Mouse (Mus musculus) limb, embryonic 10.5 days (tissue): ENCODE results near the gene Ncapd3. TPM values are rescaled to one million over a fixed set of nuclear protein-coding genes. Genes with fewer than 3 reads are reported as not detected.

Experiments used
- DNase-seq: peaks from one replicate; pipeline ENCODE4 v3.0.0-alpha.2; 2017; ENCODE audit warnings: low spot score
- H3K27ac ChIP-seq: fragments of 300-500 bp; sonication (generic); 2 replicates; pipeline ENCODE4 v1.5.1; 2016; ENCODE audit warnings: mild to moderate bottlenecking
- H3K27me3 ChIP-seq: fragments of 300-500 bp; sonication (generic); 2 replicates; pipeline ENCODE4 v1.6.1; 2016; ENCODE audit warnings: low read depth, mild to moderate bottlenecking; ENCODE audit not compliant: poor library complexity, severe bottlenecking
- H3K36me3 ChIP-seq: fragments of 300-500 bp; sonication (generic); 2 replicates; pipeline ENCODE4 v1.6.1; 2016; ENCODE audit warnings: mild to moderate bottlenecking, moderate library complexity
- H3K4me1 ChIP-seq: fragments of 300-500 bp; sonication (generic); 2 replicates; pipeline ENCODE4 v1.6.1; 2016
- H3K4me3 ChIP-seq: fragments of 300-500 bp; sonication (generic); 2 replicates; pipeline ENCODE4 v1.5.1; 2016; ENCODE audit warnings: mild to moderate bottlenecking, moderate library complexity
- H3K9me3 ChIP-seq: fragments of 300-500 bp; sonication (generic); replicated peaks from 2 replicates; pipeline ENCODE4 v1.6.1; 2016; ENCODE audit warnings: mild to moderate bottlenecking
- WGBS: fragments of 180-500 bp; shearing (Covaris S2); methylation state at CpG from one replicate; pipeline ENCODE4 v1.1.7; 2016; 5-methylcytosine and 5-hydroxymethylcytosine counted together
- polyA plus RNA-seq: library from polyadenylated mRNA; unstranded; fragments of >200 nt; fragmentation: Nextera tagmentation; extraction: Ambion mirVana; gene quantifications from 2 replicates; pipeline ENCODE4 v1.2.1, GENCODE M21; 2016

Ncapd3 gene
- polyA plus RNA-seq, 1 experiment from 2014 or later = 39.2 TPM

GRCm38 (mm10) chr9:27075812-27076211 lies 45.8 kb downstream of the Ncapd3 start:
- no peak overlapping the region for H3K4me3 ChIP-seq
- no peaks in the 10 kb centered on the region for H3K4me1 ChIP-seq
- peaks cover 96% of the 10 kb centered on the region for H3K36me3 ChIP-seq
- DNase-seq = no peak
- H3K9me3 ChIP-seq = no peaks in the 10 kb centered on the region
- H3K27ac ChIP-seq = no peak overlapping the region
- H3K27me3 ChIP-seq = no peaks in the 10 kb centered on the region

- H3K36me3 ChIP-seq = peaks cover 99% of the 10 kb centered on the region
Observed at GRCm38 (mm10) chr9:27086256-27086655, 56.3 kb downstream of the Ncapd3 start.

GRCm38 (mm10) chr9:27087402-27087801 lies 57.4 kb downstream of the Ncapd3 start:
- DNase-seq = no peak
- peaks cover 99% of the 10 kb centered on the region for H3K36me3 ChIP-seq
- no peaks in the 10 kb centered on the region for H3K9me3 ChIP-seq
- no peaks in the 10 kb centered on the region for H3K27me3 ChIP-seq
- WGBS = 95% methylated on average over 3 of the region's 3 CpGs
- no peak overlapping the region for H3K27ac ChIP-seq
- H3K4me1 ChIP-seq = no peaks in the 10 kb centered on the region
- no peak overlapping the region for H3K4me3 ChIP-seq

More at GRCm38 (mm10) chr9:27086256-27086655, 56.3 kb downstream of the Ncapd3 start:
- Histone ChIP-seq H3K4me3 (no peak overlapping the region), H3K27ac (no peak overlapping the region), H3K9me3 (no peaks in the 10 kb centered on the region), H3K27me3 (no peaks in the 10 kb centered on the region), H3K4me1 (no peaks in the 10 kb centered on the region)
- WGBS = 94% methylated on average over 5 of the region's 5 CpGs
- no peak for DNase-seq

GRCm38 (mm10) chr9:27090134-27090533 lies 60.2 kb downstream of the Ncapd3 start:
- H3K27me3 ChIP-seq = no peaks in the 10 kb centered on the region

GRCm38 (mm10) chr9:27090801-27091775 lies 61.1 kb downstream of the Ncapd3 start:
- no peak overlapping the region for H3K27ac ChIP-seq
- no peak for DNase-seq
- H3K4me3 ChIP-seq = no peak overlapping the region
- WGBS = 91% methylated on average over 13 of the region's 13 CpGs
- no peaks in the 10 kb centered on the region for H3K4me1 ChIP-seq
- H3K27me3 ChIP-seq = no peaks in the 10 kb centered on the region
- H3K36me3 ChIP-seq = peaks cover 100% of the 10 kb centered on the region
- H3K9me3 ChIP-seq = no peaks in the 10 kb centered on the region

More at GRCm38 (mm10) chr9:27090134-27090533, 60.2 kb downstream of the Ncapd3 start:
- Histone ChIP-seq H3K27ac (no peak overlapping the region), H3K4me3 (no peak overlapping the region), H3K36me3 (peaks cover 100% of the 10 kb centered on the region), H3K9me3 (no peaks in the 10 kb centered on the region), H3K4me1 (no peaks in the 10 kb centered on the region)
- no peak for DNase-seq
- WGBS = 94% methylated on average over 1 of the region's 1 CpGs

- no peaks in the 10 kb centered on the region for H3K27me3 ChIP-seq
- H3K4me1 ChIP-seq = peaks cover 2% of the 10 kb centered on the region; the same call in 1 of the 2 replicates
- peaks cover 100% of the 10 kb centered on the region for H3K36me3 ChIP-seq
- H3K9me3 ChIP-seq = no peaks in the 10 kb centered on the region
- 92% methylated on average over 6 of the region's 6 CpGs for WGBS
- no peak for DNase-seq
- H3K4me3 ChIP-seq = no peak overlapping the region
- H3K27ac ChIP-seq = no peak overlapping the region
Observed at GRCm38 (mm10) chr9:27092916-27093315, 62.9 kb downstream of the Ncapd3 start.

GRCm38 (mm10) chr9:27098092-27098491 lies 68.1 kb downstream of the Ncapd3 start:
- 0 out of 2 replicates have a peak overlapping the region, but pooled peaks have one; percentile 30 for H3K27ac ChIP-seq

GRCm38 (mm10) chr9:27098557-27098956 lies 68.6 kb downstream of the Ncapd3 start:
- H3K27ac ChIP-seq = no peak overlapping the region
- no peaks in the 10 kb centered on the region for H3K9me3 ChIP-seq
- no peak overlapping the region for H3K4me3 ChIP-seq
- 90% methylated on average over 8 of the region's 8 CpGs for WGBS
- H3K27me3 ChIP-seq = no peaks in the 10 kb centered on the region
- H3K36me3 ChIP-seq = peaks cover 99% of the 10 kb centered on the region
- no peak for DNase-seq
- peaks cover 2% of the 10 kb centered on the region; the same call in 1 of the 2 replicates for H3K4me1 ChIP-seq

More at GRCm38 (mm10) chr9:27098092-27098491, 68.1 kb downstream of the Ncapd3 start:
- Histone ChIP-seq H3K9me3 (no peaks in the 10 kb centered on the region), H3K27me3 (no peaks in the 10 kb centered on the region), H3K4me3 (no peak overlapping the region), H3K4me1 (peaks cover 2% of the 10 kb centered on the region; the same call in 1 of the 2 replicates), H3K36me3 (peaks cover 99% of the 10 kb centered on the region)
- no peak for DNase-seq
- WGBS = 45% methylated on average over 4 of the region's 4 CpGs

GRCm38 (mm10) chr9:27099474-27099873 lies 69.5 kb downstream of the Ncapd3 start:
- no peak overlapping the region for H3K4me3 ChIP-seq
- DNase-seq = no peak
- H3K9me3 ChIP-seq = no peaks in the 10 kb centered on the region
- no peaks in the 10 kb centered on the region for H3K27me3 ChIP-seq
- H3K36me3 ChIP-seq = peaks cover 99% of the 10 kb centered on the region
- H3K27ac ChIP-seq = no peak overlapping the region
- H3K4me1 ChIP-seq = peaks cover 2% of the 10 kb centered on the region; the same call in 1 of the 2 replicates
- 96% methylated on average over 4 of the region's 4 CpGs for WGBS

GRCm38 (mm10) chr9:27101466-27101865 lies 71.5 kb downstream of the Ncapd3 start:
- no peaks in the 10 kb centered on the region for H3K27me3 ChIP-seq
- WGBS = 94% methylated on average over 6 of the region's 6 CpGs
- no peak for DNase-seq
- no peaks in the 10 kb centered on the region for H3K9me3 ChIP-seq
- H3K4me1 ChIP-seq = peaks cover 2% of the 10 kb centered on the region; the same call in 1 of the 2 replicates
- H3K27ac ChIP-seq = no peak overlapping the region
- H3K4me3 ChIP-seq = no peak overlapping the region
- peaks cover 94% of the 10 kb centered on the region for H3K36me3 ChIP-seq

- peaks cover 9% of the 10 kb centered on the region for H3K4me1 ChIP-seq
- DNase-seq = peak; percentile 56
- H3K27me3 ChIP-seq = no peaks in the 10 kb centered on the region
- no peaks in the 10 kb centered on the region for H3K9me3 ChIP-seq
- H3K36me3 ChIP-seq = peaks cover 51% of the 10 kb centered on the region
- no peak overlapping the region for H3K4me3 ChIP-seq
- 77% methylated on average over 1 of the region's 1 CpGs for WGBS
- no peak overlapping the region for H3K27ac ChIP-seq
Observed at GRCm38 (mm10) chr9:27106081-27106480, 76.1 kb downstream of the Ncapd3 start.

GRCm38 (mm10) chr9:27108451-27108850 lies 78.5 kb downstream of the Ncapd3 start:
- 86% methylated on average over 4 of the region's 4 CpGs for WGBS
- no peak for DNase-seq
- Histone ChIP-seq H3K9me3 (no peaks in the 10 kb centered on the region), H3K27ac (no peak overlapping the region), H3K4me3 (no peak overlapping the region), H3K27me3 (no peaks in the 10 kb centered on the region), H3K36me3 (peaks cover 28% of the 10 kb centered on the region), H3K4me1 (peaks cover 9% of the 10 kb centered on the region)
